Mouse (Mus musculus) retina, postnatal 1 day (tissue): ENCODE results near the gene Stim2.

Source experiments
- DNase-seq: peaks from one replicate; pipeline ENCODE4 v3.0.0-alpha.2; 2012

Gene Stim2

GRCm38 (mm10) chr5:53998146-53998742, at the start of gene Stim2:
Gene Stim2 (plus strand): TSS chr5:53998499.
- DNase-seq: peak; percentile 97

GRCm38 (mm10) chr5:53948606-53949266, 49.6 kb upstream of the Stim2 start:
- DNase-seq: no peak

GRCm38 (mm10) chr5:53950189-53950588, 48.1 kb upstream of the Stim2 start:
- no peak for DNase-seq

- no peak for DNase-seq
These were observed 45.1 kb upstream of the Stim2 start for GRCm38 (mm10) chr5:53953216-53953615.

GRCm38 (mm10) chr5:53953797-53954196, 44.5 kb upstream of the Stim2 start:
- no peak for DNase-seq

GRCm38 (mm10) chr5:53955966-53956365, 42.3 kb upstream of the Stim2 start:
- no peak for DNase-seq

- no peak for DNase-seq
These were observed 41.6 kb upstream of the Stim2 start for GRCm38 (mm10) chr5:53956396-53957314.

- DNase-seq: no peak
These were observed 41.0 kb upstream of the Stim2 start for GRCm38 (mm10) chr5:53957348-53957747.

- no peak for DNase-seq
These were observed 37.1 kb upstream of the Stim2 start for GRCm38 (mm10) chr5:53961229-53961628.

GRCm38 (mm10) chr5:53961830-53962515, 36.3 kb upstream of the Stim2 start:
- DNase-seq: no peak

- no peak for DNase-seq
These were observed 32.6 kb upstream of the Stim2 start for GRCm38 (mm10) chr5:53965656-53966055.

GRCm38 (mm10) chr5:53967560-53967959, 30.7 kb upstream of the Stim2 start:
- DNase-seq: no peak

- no peak for DNase-seq
These were observed 28.1 kb upstream of the Stim2 start for GRCm38 (mm10) chr5:53970178-53970577.

- DNase-seq: no peak
These were observed 27.1 kb upstream of the Stim2 start for GRCm38 (mm10) chr5:53971201-53971600.

- DNase-seq: peak; percentile 10
These were observed 25.4 kb upstream of the Stim2 start for GRCm38 (mm10) chr5:53972905-53973304.

GRCm38 (mm10) chr5:53976497-53976896, 21.8 kb upstream of the Stim2 start:
- no peak for DNase-seq

GRCm38 (mm10) chr5:53977060-53977459, 21.2 kb upstream of the Stim2 start:
- no peak for DNase-seq

- no peak for DNase-seq
These were observed 14.9 kb upstream of the Stim2 start for GRCm38 (mm10) chr5:53983358-53983757.

- no peak for DNase-seq
These were observed 12.7 kb upstream of the Stim2 start for GRCm38 (mm10) chr5:53985632-53986031.

GRCm38 (mm10) chr5:53987496-53987895, 10.8 kb upstream of the Stim2 start:
- DNase-seq: no peak

GRCm38 (mm10) chr5:53988053-53988452, 10.2 kb upstream of the Stim2 start:
- no peak for DNase-seq

GRCm38 (mm10) chr5:53992616-53993015, 5.7 kb upstream of the Stim2 start:
- DNase-seq: peak; percentile 19

GRCm38 (mm10) chr5:53994576-53994975, 3.7 kb upstream of the Stim2 start:
- DNase-seq: no peak
